Mouse (Mus musculus): ENCODE measurements around the gene Rnf130. TPM values are rescaled to one million over a fixed set of nuclear protein-coding genes. Genes with fewer than 3 reads are reported as not detected.

The Rnf130 gene
- total and polyA plus RNA-seq, 3 experiments, result not detected

DNA sequence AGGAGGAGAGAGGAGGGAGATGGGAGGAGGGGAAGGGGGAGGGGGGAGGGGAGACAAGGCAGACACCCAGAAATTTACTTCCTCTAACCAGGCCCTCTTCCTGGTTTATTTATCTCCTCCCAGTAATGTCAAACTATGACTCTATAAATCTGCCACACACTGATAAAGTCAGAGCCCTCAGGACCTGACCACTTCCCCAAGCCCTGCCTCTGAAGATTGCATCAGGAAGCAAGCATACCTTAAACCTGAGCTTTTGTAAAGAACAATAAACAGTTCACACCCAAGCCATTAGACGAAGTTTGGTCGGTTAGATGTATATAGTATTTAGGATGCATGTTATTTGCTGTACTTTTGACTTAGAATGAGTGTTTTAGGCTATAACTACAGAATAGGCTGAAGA is 30.6 kb upstream of the Rnf130 start:
- Histone ChIP-seq H3K4me1 (ENCODE audit: control insufficient read depth in 1 of 2, insufficient read depth in 2 of 2) (peaks cover 0 to 13% of the 10 kb centered on the region in 2 experiments; a peak in 2 of 4 replicates), H3K36me3 (replicated peaks in 1 of 2; ENCODE audit: control insufficient read depth in 1 of 2, insufficient read depth in 1 of 2, low read length in 1 of 2) (no peaks in the 10 kb centered on the region), H3K4me2 (ENCODE audit: insufficient read depth, low read depth, poor library complexity, severe bottlenecking) (no peak overlapping the region), H3K27me3 (replicated peaks) (no peaks in the 10 kb centered on the region), H3K79me2 (replicated peaks; ENCODE audit: control insufficient read depth, extremely low read depth, insufficient read depth, poor library complexity, severe bottlenecking) (no peaks in the 10 kb centered on the region), H3K27ac (ENCODE audit: insufficient read depth, low read depth) (no peak overlapping the region), H3K9me3 (replicated peaks; ENCODE audit: low read length) (no peaks in the 10 kb centered on the region), H3K4me3 (replicated peaks in 1 of 3; ENCODE audit: low read depth in 2 of 3, low read length in 2 of 3, poor library complexity in 1 of 3) (no peak overlapping the region), H3K9ac (ENCODE audit: insufficient read depth, low read depth) (no peak overlapping the region)
- dilution Hi-C loops (cut with MboI; ENCODE audit: extremely low pct_ligation_motif_present, extremely low pct_unique_long_range_greater_than_20kb, low sequenced_read_pairs), result no loop called here
- DNase-seq (ENCODE audit: extremely low read depth), result no peak
- in situ Hi-C loops (cut with MboI; ENCODE audit: low pct_ligation_motif_present, low pct_unique_long_range_greater_than_20kb, low sequenced_read_pairs), result no loop called here
- TF ChIP-seq JUND (conservative IDR thresholded peaks at IDR 0.05; ENCODE audit: low read depth, low read length), result no peak
- TF ChIP-seq UBTF (IDR thresholded peaks at IDR 0.05; ENCODE audit: low read depth, low read length), result no peak
- no peak for TF ChIP-seq IRF4 (IDR thresholded peaks at IDR 0.05; ENCODE audit: low read depth, low read length)
- TF ChIP-seq ETS1 (conservative IDR thresholded peaks at IDR 0.05; ENCODE audit: low read depth, low read length), result no peak
- no peak for TF ChIP-seq GABPA (IDR thresholded peaks at IDR 0.05; ENCODE audit: insufficient replicate concordance, low read depth, low read length)
- no peak for TF ChIP-seq JUN (IDR thresholded peaks at IDR 0.05; ENCODE audit: insufficient read depth, low read depth, low read length)
- TF ChIP-seq MAFK (IDR thresholded peaks at IDR 0.05; ENCODE audit: insufficient replicate concordance, low read length), result no peak
- no peak for TF ChIP-seq USF1 (IDR thresholded peaks at IDR 0.05; ENCODE audit: low read depth, low read length)
- no peak for TF ChIP-seq CHD1 (IDR thresholded peaks at IDR 0.05; ENCODE audit: low read depth, low read length)
- TF ChIP-seq TBP (conservative IDR thresholded peaks at IDR 0.05; ENCODE audit: low read depth, low read length), result no peak
- no peak for TF ChIP-seq EP300 (IDR thresholded peaks at IDR 0.05; ENCODE audit: low read length)
- TF ChIP-seq ZC3H11A (IDR thresholded peaks at IDR 0.05; ENCODE audit: low read depth, low read length), result no peak
- no peak for TF ChIP-seq CTCF (conservative IDR thresholded peaks at IDR 0.05 in 1 of 2, IDR thresholded peaks at IDR 0.05 in 1 of 2; ENCODE audit: low read depth in 2 of 2, low read length in 2 of 2)
- TF ChIP-seq MAZ (IDR thresholded peaks at IDR 0.05; ENCODE audit: low read depth, low read length), result no peak
- TF ChIP-seq HCFC1 (IDR thresholded peaks at IDR 0.05; ENCODE audit: low read depth, low read length), result no peak
- no peak for TF ChIP-seq BHLHE40 (IDR thresholded peaks at IDR 0.05; ENCODE audit: low read depth, low read length)
- TF ChIP-seq KAT2A (IDR thresholded peaks at IDR 0.05; ENCODE audit: insufficient replicate concordance, low read length), result no peak

DNA sequence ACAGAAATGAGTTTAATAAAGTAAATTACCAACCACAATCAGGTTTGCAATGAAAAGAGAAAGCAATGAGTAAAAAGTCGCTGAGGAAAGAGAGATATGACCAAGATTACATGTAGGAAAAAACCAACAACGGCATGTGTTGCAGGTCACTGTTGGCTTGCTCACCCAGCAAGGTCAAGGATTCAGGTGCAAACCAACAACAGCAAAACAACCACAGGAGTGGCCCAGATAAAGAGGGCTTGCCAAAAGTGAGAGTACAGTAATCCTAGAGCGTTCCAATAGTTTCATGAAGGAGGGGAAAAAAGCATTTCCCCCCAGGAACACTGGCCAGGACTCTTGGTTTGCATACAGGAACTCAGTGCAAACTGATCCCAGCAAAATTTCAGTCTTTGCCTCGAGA is 28.7 kb upstream of the Rnf130 start:
- dilution Hi-C loops (cut with MboI; ENCODE audit: extremely low pct_ligation_motif_present, extremely low pct_unique_long_range_greater_than_20kb, low sequenced_read_pairs), result no loop called here

More for the DNA sequence above, 28.7 kb upstream of the Rnf130 start:
- Histone ChIP-seq H3K9me3 (replicated peaks; ENCODE audit: low read length) (no peaks in the 10 kb centered on the region), H3K79me2 (replicated peaks; ENCODE audit: control insufficient read depth, extremely low read depth, insufficient read depth, poor library complexity, severe bottlenecking) (no peaks in the 10 kb centered on the region), H3K4me2 (ENCODE audit: insufficient read depth, low read depth, poor library complexity, severe bottlenecking) (no peak overlapping the region; the same call in 1 of the 2 replicates), H3K4me1 (ENCODE audit: control insufficient read depth in 1 of 2, insufficient read depth in 2 of 2) (peaks cover 0 to 10% of the 10 kb centered on the region in 2 experiments; a peak in 2 of 4 replicates), H3K27me3 (replicated peaks) (no peaks in the 10 kb centered on the region), H3K4me3 (replicated peaks in 1 of 3; ENCODE audit: low read depth in 2 of 3, low read length in 2 of 3, poor library complexity in 1 of 3) (no peak overlapping the region), H3K9ac (ENCODE audit: insufficient read depth, low read depth) (no peak overlapping the region), H3K36me3 (replicated peaks in 1 of 2; ENCODE audit: control insufficient read depth in 1 of 2, insufficient read depth in 1 of 2, low read length in 1 of 2) (no peaks in the 10 kb centered on the region), H3K27ac (ENCODE audit: insufficient read depth, low read depth) (no peak overlapping the region)
- TF ChIP-seq RCOR1 (conservative IDR thresholded peaks at IDR 0.05; ENCODE audit: low read depth, low read length) (no peak), JUN (IDR thresholded peaks at IDR 0.05; ENCODE audit: insufficient read depth, low read depth, low read length) (no peak), NELFE (IDR thresholded peaks at IDR 0.05; ENCODE audit: low read depth, low read length) (no peak), EP300 (IDR thresholded peaks at IDR 0.05; ENCODE audit: low read length) (no peak), MXI1 (IDR thresholded peaks at IDR 0.05; ENCODE audit: low read depth, low read length) (no peak), ELF1 (IDR thresholded peaks at IDR 0.05; ENCODE audit: low read depth, low read length) (no peak), MAX (IDR thresholded peaks at IDR 0.05; ENCODE audit: low read length) (no peak), GABPA (IDR thresholded peaks at IDR 0.05; ENCODE audit: insufficient replicate concordance, low read depth, low read length) (no peak), ZMIZ1 (IDR thresholded peaks at IDR 0.05; ENCODE audit: low read depth, low read length) (no peak), ETS1 (conservative IDR thresholded peaks at IDR 0.05; ENCODE audit: low read depth, low read length) (no peak), E2F4 (IDR thresholded peaks at IDR 0.05; ENCODE audit: insufficient replicate concordance, low read depth, low read length) (no peak), MYC (IDR thresholded peaks at IDR 0.05; ENCODE audit: low read depth, low read length) (no peak), CTCF (conservative IDR thresholded peaks at IDR 0.05 in 1 of 2, IDR thresholded peaks at IDR 0.05 in 1 of 2; ENCODE audit: low read depth in 2 of 2, low read length in 2 of 2) (no peak), TBP (conservative IDR thresholded peaks at IDR 0.05; ENCODE audit: low read depth, low read length) (no peak), HCFC1 (IDR thresholded peaks at IDR 0.05; ENCODE audit: low read depth, low read length) (no peak), SMC3 (IDR thresholded peaks at IDR 0.05; ENCODE audit: low read depth, low read length) (no peak), USF1 (IDR thresholded peaks at IDR 0.05; ENCODE audit: low read depth, low read length) (no peak), TCF12 (IDR thresholded peaks at IDR 0.05; ENCODE audit: low read depth, low read length) (no peak), JUND (conservative IDR thresholded peaks at IDR 0.05; ENCODE audit: low read depth, low read length) (no peak), ZC3H11A (IDR thresholded peaks at IDR 0.05; ENCODE audit: low read depth, low read length) (no peak)
- DNase-seq (ENCODE audit: extremely low read depth), result no peak
- in situ Hi-C loops (cut with MboI; ENCODE audit: low pct_ligation_motif_present, low pct_unique_long_range_greater_than_20kb, low sequenced_read_pairs), result no loop called here
